Mouse (Mus musculus) lung, adult 2 months (tissue): ENCODE results near the gene 3110082I17Rik.

Experiments
- CTCF ChIP-seq: fragments of 200-500 bp; IDR thresholded peaks from 2 replicates; pipeline ENCODE4 v1.5.1; 2011; ENCODE audit warnings: mild to moderate bottlenecking, low read length, control low read depth; ENCODE audit not compliant: insufficient read depth
- POLR2A ChIP-seq: fragments of 200-500 bp; IDR thresholded peaks from 2 replicates; pipeline ENCODE4 v1.6.1; 2011; ENCODE audit warnings: low read depth, mild to moderate bottlenecking, control low read depth, low read length, borderline replicate concordance; ENCODE audit errors: extremely low read depth

GRCm38 (mm10) chr5:139365827-139366226, 94.5 kb downstream of the 3110082I17Rik start:
- TF ChIP-seq POLR2A (no peak), CTCF (no peak)
